Mouse (Mus musculus) midbrain, embryonic 10.5 days (tissue): ENCODE results near the gene Gabra6. TPM values are rescaled to one million over a fixed set of nuclear protein-coding genes. Genes with fewer than 3 reads are reported as not detected.
A peak's percentile ranks its signal among the peaks of the same experiment; 100 is the strongest.

Experiments
- DNase-seq: peaks from one replicate; pipeline ENCODE4 v3.0.0-alpha.2; 2017; ENCODE audit warnings: low spot score
- H3K27ac ChIP-seq: fragments of 300-500 bp; sonication (generic); replicated peaks from 2 replicates; pipeline ENCODE4 v1.5.1; 2016; ENCODE audit warnings: mild to moderate bottlenecking
- H3K27me3 ChIP-seq: fragments of 300-500 bp; sonication (generic); 2 replicates; pipeline ENCODE4 v1.6.1; 2016; ENCODE audit warnings: low read depth, mild to moderate bottlenecking; ENCODE audit not compliant: poor library complexity, severe bottlenecking
- H3K36me3 ChIP-seq: fragments of 300-500 bp; sonication (generic); 2 replicates; pipeline ENCODE4 v1.6.1; 2016; ENCODE audit warnings: mild to moderate bottlenecking, moderate library complexity
- H3K4me1 ChIP-seq: fragments of 300-500 bp; sonication (generic); 2 replicates; pipeline ENCODE4 v1.6.1; 2016
- H3K4me3 ChIP-seq: fragments of 300-500 bp; sonication (generic); 2 replicates; pipeline ENCODE4 v1.5.1; 2016; ENCODE audit warnings: mild to moderate bottlenecking, moderate library complexity
- H3K9me3 ChIP-seq: fragments of 300-500 bp; sonication (generic); replicated peaks from 2 replicates; pipeline ENCODE4 v1.6.1; 2016; ENCODE audit warnings: mild to moderate bottlenecking
- WGBS: fragments of 180-500 bp; shearing (Covaris S2); methylation state at CpG from one replicate; pipeline ENCODE4 v1.1.7; 2016; 5-methylcytosine and 5-hydroxymethylcytosine counted together
- polyA plus RNA-seq: library from polyadenylated mRNA; unstranded; fragments of >200 nt; fragmentation: Nextera tagmentation; extraction: Ambion mirVana; gene quantifications from 2 replicates; pipeline ENCODE4 v1.2.1, GENCODE M21; 2016

Gene Gabra6
- polyA plus RNA-seq = not detected in 2 replicates

GRCm38 (mm10) chr11:42320882-42321281, at the start of gene Gabra6:
Gene Gabra6, minus strand, starts transcription at chr11:42321072.
- no peak within 1 kb of the TSS for H3K4me3 ChIP-seq
- no peak for DNase-seq
- no peak within 1 kb of the TSS for H3K27ac ChIP-seq
- H3K27me3 ChIP-seq = no peaks in the 10 kb centered on the region
- no peaks in the 10 kb centered on the region for H3K4me1 ChIP-seq
- H3K9me3 ChIP-seq = no peaks in the 10 kb centered on the region
- WGBS = 66% methylated on average over 5 of the region's 5 CpGs
- no peaks in the 10 kb centered on the region for H3K36me3 ChIP-seq

DNA sequence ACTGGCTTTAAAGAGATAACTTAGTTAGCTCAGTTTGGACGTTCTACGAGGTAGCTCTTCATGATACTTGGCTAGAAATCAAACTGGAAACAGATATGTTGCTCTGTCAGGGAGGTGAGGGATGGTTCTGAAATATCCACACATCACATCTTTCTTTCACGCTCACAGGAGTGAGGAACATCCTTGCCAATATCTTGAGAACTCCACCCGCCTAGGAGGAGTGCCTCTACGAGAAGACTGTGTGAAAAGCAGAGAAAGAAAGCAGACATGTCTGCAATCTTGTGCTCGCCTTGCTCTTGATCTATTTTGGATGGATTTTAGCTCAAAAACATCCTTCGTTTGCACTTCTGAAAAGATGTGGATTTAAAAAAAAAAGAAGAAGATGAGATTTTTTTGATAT, 44.7 kb upstream of the Gabra6 start:
- DNase-seq = no peak
- WGBS = 87% methylated on average over 7 of the region's 7 CpGs
- Histone ChIP-seq H3K27me3 (no peaks in the 10 kb centered on the region), H3K27ac (no peak overlapping the region), H3K9me3 (no peaks in the 10 kb centered on the region), H3K36me3 (no peaks in the 10 kb centered on the region), H3K4me1 (no peaks in the 10 kb centered on the region), H3K4me3 (no peak overlapping the region)

- Histone ChIP-seq H3K4me3 (no peak overlapping the region), H3K27ac (no peak overlapping the region), H3K4me1 (no peaks in the 10 kb centered on the region), H3K36me3 (no peaks in the 10 kb centered on the region), H3K9me3 (no peaks in the 10 kb centered on the region), H3K27me3 (no peaks in the 10 kb centered on the region)
- DNase-seq = no peak
- 88% methylated on average over 3 of the region's 3 CpGs for WGBS
These were observed 11.2 kb upstream of the Gabra6 start for GRCm38 (mm10) chr11:42332121-42332520.

- WGBS = 82% methylated on average over 4 of the region's 4 CpGs
- no peaks in the 10 kb centered on the region for H3K9me3 ChIP-seq
- no peaks in the 10 kb centered on the region for H3K4me1 ChIP-seq
- no peak for DNase-seq
- H3K4me3 ChIP-seq = no peak overlapping the region
- no peak overlapping the region for H3K27ac ChIP-seq
- no peaks in the 10 kb centered on the region for H3K36me3 ChIP-seq
- H3K27me3 ChIP-seq = no peaks in the 10 kb centered on the region
These were observed 5.4 kb upstream of the Gabra6 start for GRCm38 (mm10) chr11:42326262-42326661.

DNA sequence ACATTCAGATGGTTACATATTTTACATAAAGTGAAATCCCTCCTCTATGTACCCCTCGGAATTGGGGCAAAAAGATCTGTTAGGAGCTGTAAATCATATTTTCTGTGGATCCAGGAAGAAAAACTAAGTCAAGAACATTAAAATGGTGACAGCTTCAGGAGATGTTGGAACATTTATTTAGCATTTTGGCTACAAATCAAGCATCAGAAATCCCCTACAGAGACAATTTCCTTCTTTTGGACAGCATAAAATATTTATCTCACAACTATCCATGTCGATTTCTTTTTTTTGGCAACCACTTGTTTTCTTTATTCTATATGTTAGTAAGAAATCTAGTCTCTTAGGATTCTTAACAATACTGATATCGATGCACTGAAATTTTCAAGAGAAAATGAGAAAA, 688 bp upstream of the Gabra6 start:
- H3K36me3 ChIP-seq = no peaks in the 10 kb centered on the region
- H3K4me3 ChIP-seq = no peak overlapping the region
- 88% methylated on average over 3 of the region's 3 CpGs for WGBS

DNA sequence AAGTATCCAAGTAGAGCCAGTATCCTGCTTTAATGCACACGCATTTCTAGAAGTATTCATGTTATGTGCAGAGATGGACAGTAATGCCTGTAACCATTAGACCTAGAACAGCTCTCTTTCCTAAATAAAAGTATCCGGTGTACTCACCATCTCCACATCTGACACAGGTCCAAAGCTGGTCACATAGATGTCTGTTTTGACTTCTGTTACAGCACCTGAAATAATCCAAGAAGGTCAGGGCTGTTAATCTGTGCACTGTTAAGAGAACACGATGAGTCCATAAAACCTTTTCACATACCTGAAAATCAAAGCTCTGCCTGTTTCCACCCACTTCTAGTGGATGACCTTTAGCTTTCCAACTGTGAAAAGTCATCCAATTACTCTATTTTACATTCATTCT, 1.4 kb downstream of the Gabra6 start:
- H3K4me1 ChIP-seq = peaks cover 6% of the 10 kb centered on the region
- no peaks in the 10 kb centered on the region for H3K27me3 ChIP-seq
- H3K36me3 ChIP-seq = no peaks in the 10 kb centered on the region
- no peak overlapping the region for H3K27ac ChIP-seq
- no peaks in the 10 kb centered on the region for H3K9me3 ChIP-seq
- no peak overlapping the region for H3K4me3 ChIP-seq
- DNase-seq = no peak
- WGBS = 93% methylated on average over 3 of the region's 3 CpGs

More for the DNA sequence above, 688 bp upstream of the Gabra6 start:
- H3K9me3 ChIP-seq = no peaks in the 10 kb centered on the region
- H3K4me1 ChIP-seq = no peaks in the 10 kb centered on the region
- DNase-seq = no peak
- H3K27me3 ChIP-seq = no peaks in the 10 kb centered on the region
- no peak overlapping the region for H3K27ac ChIP-seq

GRCm38 (mm10) chr11:42319101-42319500, 1.8 kb downstream of the Gabra6 start:
- H3K36me3 ChIP-seq = no peaks in the 10 kb centered on the region
- no peak overlapping the region for H3K4me3 ChIP-seq
- no peak overlapping the region for H3K27ac ChIP-seq
- no peaks in the 10 kb centered on the region for H3K27me3 ChIP-seq
- no peak for DNase-seq
- WGBS = 93% methylated on average over 6 of the region's 6 CpGs
- H3K4me1 ChIP-seq = peaks cover 10% of the 10 kb centered on the region
- no peaks in the 10 kb centered on the region for H3K9me3 ChIP-seq

DNA sequence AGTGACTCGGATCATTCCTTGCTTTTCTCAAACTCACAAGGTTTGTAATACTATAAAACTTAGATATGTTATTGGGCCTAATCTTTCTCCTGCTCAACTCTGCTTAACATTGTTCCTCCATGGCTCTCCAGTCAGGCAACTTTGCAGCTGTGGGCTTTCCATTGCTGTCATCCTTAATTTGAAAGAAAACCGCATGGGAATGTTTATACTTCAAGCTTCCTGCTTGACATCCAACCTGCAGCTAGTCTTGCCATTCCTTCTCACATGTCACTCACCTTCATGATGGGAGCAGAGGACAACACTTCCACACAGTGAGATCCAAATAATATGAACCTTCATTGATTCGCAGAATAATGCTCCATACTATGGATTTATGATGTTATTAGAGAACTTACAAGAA, 2.9 kb downstream of the Gabra6 start:
- DNase-seq = no peak
- 88% methylated on average over 3 of the region's 3 CpGs for WGBS
- Histone ChIP-seq H3K9me3 (no peaks in the 10 kb centered on the region), H3K27ac (no peak overlapping the region), H3K36me3 (no peaks in the 10 kb centered on the region), H3K27me3 (no peaks in the 10 kb centered on the region), H3K4me3 (no peak overlapping the region), H3K4me1 (peaks cover 10% of the 10 kb centered on the region)

GRCm38 (mm10) chr11:42314850-42315249, 6.0 kb downstream of the Gabra6 start:
- Histone ChIP-seq H3K9me3 (no peaks in the 10 kb centered on the region), H3K27ac (peak overlapping the region; percentile 46; the same call in 1 of the 2 replicates), H3K4me1 (peaks cover 10% of the 10 kb centered on the region), H3K36me3 (no peaks in the 10 kb centered on the region), H3K4me3 (peak overlapping the region; percentile 28), H3K27me3 (no peaks in the 10 kb centered on the region)
- WGBS = 9% methylated on average over 6 of the region's 6 CpGs
- DNase-seq = peak; percentile 42

DNA sequence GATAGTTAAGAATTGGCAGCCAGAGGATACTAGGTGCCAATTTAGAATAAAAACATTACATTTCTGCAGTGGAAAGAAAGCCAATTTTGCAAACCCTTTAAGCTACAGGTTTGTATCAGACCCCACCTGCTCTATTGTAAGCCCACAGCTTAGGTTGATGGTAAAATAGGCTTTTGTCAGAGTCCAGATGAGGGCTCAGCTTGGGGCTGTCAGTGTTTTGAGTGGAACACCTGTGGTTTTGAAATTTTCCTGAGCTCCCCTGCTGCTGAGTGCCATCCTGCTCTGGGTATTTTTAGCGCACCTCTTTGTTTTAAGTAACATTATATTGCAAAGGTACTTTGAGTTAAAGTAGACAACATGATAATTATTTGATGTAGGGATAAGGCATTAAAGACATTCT, 10.0 kb downstream of the Gabra6 start:
- Histone ChIP-seq H3K4me3 (no peak overlapping the region), H3K9me3 (no peaks in the 10 kb centered on the region), H3K36me3 (no peaks in the 10 kb centered on the region), H3K27ac (no peak overlapping the region), H3K4me1 (peaks cover 10% of the 10 kb centered on the region), H3K27me3 (no peaks in the 10 kb centered on the region)
- 53% methylated on average over 1 of the region's 1 CpGs for WGBS
- no peak for DNase-seq

GRCm38 (mm10) chr11:42309086-42309485, 11.8 kb downstream of the Gabra6 start:
- no peaks in the 10 kb centered on the region for H3K4me1 ChIP-seq
- 86% methylated on average over 2 of the region's 2 CpGs for WGBS
- no peaks in the 10 kb centered on the region for H3K36me3 ChIP-seq
- no peak overlapping the region for H3K4me3 ChIP-seq
- no peaks in the 10 kb centered on the region for H3K27me3 ChIP-seq
- no peaks in the 10 kb centered on the region for H3K9me3 ChIP-seq
- no peak for DNase-seq
- no peak overlapping the region for H3K27ac ChIP-seq

- H3K36me3 ChIP-seq = no peaks in the 10 kb centered on the region
- no peaks in the 10 kb centered on the region for H3K4me1 ChIP-seq
- no peak for DNase-seq
- no peaks in the 10 kb centered on the region for H3K27me3 ChIP-seq
- H3K9me3 ChIP-seq = no peaks in the 10 kb centered on the region
- no peak overlapping the region for H3K4me3 ChIP-seq
- 98% methylated on average over 1 of the region's 1 CpGs for WGBS
- no peak overlapping the region for H3K27ac ChIP-seq
These were observed 14.8 kb downstream of the Gabra6 start for GRCm38 (mm10) chr11:42306095-42306494.

- Histone ChIP-seq H3K27ac (no peak overlapping the region), H3K27me3 (no peaks in the 10 kb centered on the region), H3K4me3 (no peak overlapping the region), H3K4me1 (no peaks in the 10 kb centered on the region), H3K9me3 (no peaks in the 10 kb centered on the region), H3K36me3 (no peaks in the 10 kb centered on the region)
- WGBS = 85% methylated on average over 3 of the region's 3 CpGs
- no peak for DNase-seq
These were observed 61.9 kb downstream of the Gabra6 start for GRCm38 (mm10) chr11:42258978-42259377.
